Mouse (Mus musculus) neural tube, embryonic 10.5 days (tissue): ENCODE results near the gene Dock6.
"Not testable (repeated sequence)": the region's sequence is repeated elsewhere in the genome, so short reads cannot be mapped to it uniquely, and the experiment has no call there.

Source experiments
- DNase-seq: peaks from one replicate; pipeline ENCODE4 v3.0.0-alpha.2; 2017; ENCODE audit warnings: low spot score; ENCODE audit errors: extremely low spot score

The Dock6 gene

GRCm38 (mm10) chr9:21784517-21785307 lies 67.7 kb downstream of the Dock6 start:
- DNase-seq = no peak

GRCm38 (mm10) chr9:21781657-21782468 lies 70.6 kb downstream of the Dock6 start:
- DNase-seq = no peak

- DNase-seq = no peak
Observed at GRCm38 (mm10) chr9:21777726-21778125, 74.7 kb downstream of the Dock6 start.

- DNase-seq = no peak
Observed at GRCm38 (mm10) chr9:21774353-21774752, 78.1 kb downstream of the Dock6 start.

GRCm38 (mm10) chr9:21773396-21773795 lies 79.0 kb downstream of the Dock6 start:
- DNase-seq = not testable (repeated sequence)

- DNase-seq = no peak
Observed at GRCm38 (mm10) chr9:21769558-21770183, 82.8 kb downstream of the Dock6 start.

GRCm38 (mm10) chr9:21768511-21769411 lies 83.7 kb downstream of the Dock6 start:
- DNase-seq = no peak

GRCm38 (mm10) chr9:21767896-21768295 lies 84.5 kb downstream of the Dock6 start:
- DNase-seq = no peak

- DNase-seq = no peak
Observed at GRCm38 (mm10) chr9:21764084-21764999, 88.1 kb downstream of the Dock6 start.

GRCm38 (mm10) chr9:21762135-21762534 lies 90.3 kb downstream of the Dock6 start:
- DNase-seq = no peak

GRCm38 (mm10) chr9:21760155-21761088 lies 92.0 kb downstream of the Dock6 start, which contains the start of gene Spc24:
Spc24 (minus strand) TSS chr9:21760303.
- peak; percentile 97 for DNase-seq

GRCm38 (mm10) chr9:21759718-21760117 lies 92.7 kb downstream of the Dock6 start:
- no peak for DNase-seq

- DNase-seq = no peak
Observed at GRCm38 (mm10) chr9:21758576-21759529, 93.6 kb downstream of the Dock6 start.

- no peak for DNase-seq
Observed at GRCm38 (mm10) chr9:21754516-21755321, 97.7 kb downstream of the Dock6 start.

GRCm38 (mm10) chr9:21754003-21754402 lies 98.4 kb downstream of the Dock6 start:
- no peak for DNase-seq

- no peak for DNase-seq
Observed at GRCm38 (mm10) chr9:21752252-21752792, 100.1 kb downstream of the Dock6 start.
